Mouse (Mus musculus) central nervous system, embryonic 18 days (tissue): Measurements from ENCODE around the gene Skida1. TPM values are rescaled to one million over a fixed set of nuclear protein-coding genes. Genes with fewer than 3 reads are reported as not detected.

Experiments
- polyA plus RNA-seq: library from polyadenylated mRNA; depleted of rRNA; stranded (reverse); fragments of >200 nt; gene quantifications from 2 replicates; pipeline ENCODE4 v1.2.3, GENCODE M21; 2012; rRNA removed

Gene Skida1
- 11.0 and 11.3 TPM in 2 replicates for polyA plus RNA-seq

GRCm38 (mm10) chr2:18048453-18049075, at the start of gene Skida1:
Gene Skida1 (minus strand): TSS chr2:18049051.

GRCm38 (mm10) chr2:18055016-18055928, 6.4 kb upstream of the Skida1 start, which contains the start of gene Mllt10:
Gene Mllt10 (plus strand): TSS chr2:18055237.

GRCm38 (mm10) chr2:18037491-18037890, 11.4 kb downstream of the Skida1 start, which contains the start of gene A930004D18Rik:
Gene A930004D18Rik (minus strand): TSS chr2:18037737.

GRCm38 (mm10) chr2:17996858-17997257, 52.0 kb downstream of the Skida1 start, which contains the start of gene H2al2a:
Gene H2al2a (minus strand): TSS chr2:17996958.

Other genes starting within 250 kb of the Skida1 start
- not detected in 2 replicates for gene H2al2a, start 52.1 kb downstream of the Skida1 start, polyA plus RNA-seq
- 2.1 and 2.3 TPM in 2 replicates for gene A930004D18Rik, start 11.3 kb downstream of the Skida1 start, polyA plus RNA-seq
- 30.9 and 38.0 TPM in 2 replicates for gene Mllt10, start 6.2 kb upstream of the Skida1 start, polyA plus RNA-seq